Mouse (Mus musculus) intestine, embryonic 14.5 days (tissue): Measurements from ENCODE around the gene Mgst2. TPM values are rescaled to one million over a fixed set of nuclear protein-coding genes. Genes with fewer than 3 reads are reported as not detected.

ENCODE experiments used
- ATAC-seq: fragments of 200-750 bp; cut with Nextera tagmentation; replicated peaks from 2 replicates; pipeline ENCODE4 v1.8.0; 2017; ENCODE audit warnings: low read depth, moderate number of reproducible peaks, moderate TSS enrichment, moderate library complexity; ENCODE audit not compliant: low FRiP score, low TSS enrichment
- DNase-seq: peaks from one replicate; pipeline ENCODE4 v3.0.0-alpha.2; 2018; ENCODE audit warnings: low spot score
- H3K27ac ChIP-seq: fragments of 300-500 bp; sonication (generic); 2 replicates; pipeline ENCODE4 v1.5.1; 2014; ENCODE audit warnings: low read depth, mild to moderate bottlenecking, control low read depth
- H3K27me3 ChIP-seq: fragments of 300-500 bp; sonication (generic); replicated peaks from 2 replicates; pipeline ENCODE4 v1.6.1; 2014; ENCODE audit warnings: low read length, control low read depth; ENCODE audit not compliant: control insufficient read depth, insufficient read depth
- H3K36me3 ChIP-seq: fragments of 300-500 bp; sonication (generic); 2 replicates; pipeline ENCODE4 v1.6.1; 2014; ENCODE audit warnings: low read length, control low read depth; ENCODE audit not compliant: control insufficient read depth, insufficient read depth
- H3K4me1 ChIP-seq: fragments of 300-500 bp; sonication (generic); replicated peaks from 2 replicates; pipeline ENCODE4 v1.6.1; 2014; ENCODE audit warnings: low read length, control low read depth, mixed read lengths; ENCODE audit not compliant: control insufficient read depth, insufficient read depth
- H3K4me2 ChIP-seq: fragments of 300-500 bp; sonication (generic); 2 replicates; pipeline ENCODE4 v1.6.1; 2014; ENCODE audit warnings: low read length
- H3K4me3 ChIP-seq: fragments of 300-500 bp; sonication (generic); 2 replicates; pipeline ENCODE4 v1.5.1; 2014; ENCODE audit warnings: low read depth, low read length, control low read depth, mixed read lengths
- H3K9ac ChIP-seq: fragments of 300-500 bp; sonication (generic); 2 replicates; pipeline ENCODE4 v1.6.1; 2014; ENCODE audit warnings: mild to moderate bottlenecking, low read length
- H3K9me3 ChIP-seq: fragments of 300-500 bp; sonication (generic); 2 replicates; pipeline ENCODE4 v1.6.1; 2016; ENCODE audit warnings: low read length, control low read depth; ENCODE audit not compliant: control insufficient read depth
- WGBS: fragments of 180-500 bp; shearing (Covaris S2); extraction: QIAGEN DNeasy Blood & Tissue Kit; methylation state at CpG from one replicate; pipeline ENCODE4 v1.1.7; 2014; 5-methylcytosine and 5-hydroxymethylcytosine counted together
- polyA plus RNA-seq: library from polyadenylated mRNA; unstranded; fragments of >200 nt; fragmentation: Nextera tagmentation; extraction: Ambion mirVana; gene quantifications from 2 replicates; pipeline ENCODE4 v1.2.1, GENCODE M21; 2014

Mgst2 gene
- polyA plus RNA-seq, result 13.8 and 15.5 TPM in 2 replicates

DNA sequence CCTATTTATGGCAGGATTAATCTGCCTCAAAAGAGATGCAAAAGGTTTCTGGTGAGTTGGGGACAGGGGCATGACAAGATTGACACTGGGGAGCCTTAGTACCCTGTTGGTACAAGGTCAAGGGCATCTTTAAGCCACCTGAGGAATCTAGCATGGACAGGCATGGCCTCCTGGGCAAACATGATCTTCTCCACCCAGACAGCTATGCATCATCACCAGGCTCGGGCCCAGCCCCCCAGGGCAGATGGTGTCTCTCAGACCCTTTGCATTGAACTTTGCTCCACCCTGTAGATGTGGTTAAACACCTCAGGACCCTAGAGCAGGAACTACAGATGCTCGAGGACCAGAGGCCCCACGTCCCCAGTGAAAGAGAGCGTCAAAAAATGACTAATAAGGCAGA is at the start of gene Mgst2:
Gene Mgst2, plus strand, starts transcription at position 301 of the 400 bp plus-strand sequence.
- H3K4me1 ChIP-seq, result peaks cover 11% of the 10 kb centered on the region
- H3K4me2 ChIP-seq, result no peak within 1 kb of the TSS
- no peaks in the 10 kb centered on the region for H3K9me3 ChIP-seq
- no peak for ATAC-seq
- no peak within 1 kb of the TSS for H3K4me3 ChIP-seq
- no peak within 1 kb of the TSS for H3K9ac ChIP-seq
- 0 out of 2 replicates have a peak within 1 kb of the TSS, but pooled peaks have one; percentile 1 for H3K27ac ChIP-seq
- no peak for DNase-seq
- no peaks in the 10 kb centered on the region for H3K36me3 ChIP-seq
- no peaks in the 10 kb centered on the region for H3K27me3 ChIP-seq
- 54% methylated on average over 4 of the region's 4 CpGs for WGBS

DNA sequence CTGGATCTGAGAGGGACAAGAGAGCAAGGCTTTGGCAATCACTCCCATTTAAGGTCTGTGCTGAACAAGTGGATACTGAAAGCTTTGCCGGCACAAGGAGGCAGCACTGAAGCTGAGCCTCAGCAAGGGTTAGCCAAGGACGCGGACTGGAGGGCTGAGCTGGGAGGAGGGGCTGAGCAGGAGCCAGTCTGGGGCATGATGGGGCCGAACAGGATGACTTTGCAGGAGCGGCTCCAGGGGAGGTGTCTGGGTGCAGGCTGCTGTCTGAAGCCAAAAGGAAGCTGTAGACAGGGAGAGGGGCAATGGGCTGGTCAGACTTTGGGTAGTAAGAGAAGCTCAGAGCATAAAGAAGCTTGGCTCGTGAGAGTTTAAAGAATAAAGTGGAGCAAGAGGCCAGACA is 48.2 kb upstream of the Mgst2 start:
- Histone ChIP-seq H3K9ac (no peak overlapping the region), H3K36me3 (no peaks in the 10 kb centered on the region), H3K27me3 (no peaks in the 10 kb centered on the region), H3K4me2 (no peak overlapping the region), H3K4me3 (no peak overlapping the region), H3K27ac (no peak overlapping the region), H3K4me1 (no peaks in the 10 kb centered on the region), H3K9me3 (no peaks in the 10 kb centered on the region)
- DNase-seq (peak; percentile 66), ATAC-seq (no peak)
- WGBS, result 4% methylated on average over 6 of the region's 6 CpGs

DNA sequence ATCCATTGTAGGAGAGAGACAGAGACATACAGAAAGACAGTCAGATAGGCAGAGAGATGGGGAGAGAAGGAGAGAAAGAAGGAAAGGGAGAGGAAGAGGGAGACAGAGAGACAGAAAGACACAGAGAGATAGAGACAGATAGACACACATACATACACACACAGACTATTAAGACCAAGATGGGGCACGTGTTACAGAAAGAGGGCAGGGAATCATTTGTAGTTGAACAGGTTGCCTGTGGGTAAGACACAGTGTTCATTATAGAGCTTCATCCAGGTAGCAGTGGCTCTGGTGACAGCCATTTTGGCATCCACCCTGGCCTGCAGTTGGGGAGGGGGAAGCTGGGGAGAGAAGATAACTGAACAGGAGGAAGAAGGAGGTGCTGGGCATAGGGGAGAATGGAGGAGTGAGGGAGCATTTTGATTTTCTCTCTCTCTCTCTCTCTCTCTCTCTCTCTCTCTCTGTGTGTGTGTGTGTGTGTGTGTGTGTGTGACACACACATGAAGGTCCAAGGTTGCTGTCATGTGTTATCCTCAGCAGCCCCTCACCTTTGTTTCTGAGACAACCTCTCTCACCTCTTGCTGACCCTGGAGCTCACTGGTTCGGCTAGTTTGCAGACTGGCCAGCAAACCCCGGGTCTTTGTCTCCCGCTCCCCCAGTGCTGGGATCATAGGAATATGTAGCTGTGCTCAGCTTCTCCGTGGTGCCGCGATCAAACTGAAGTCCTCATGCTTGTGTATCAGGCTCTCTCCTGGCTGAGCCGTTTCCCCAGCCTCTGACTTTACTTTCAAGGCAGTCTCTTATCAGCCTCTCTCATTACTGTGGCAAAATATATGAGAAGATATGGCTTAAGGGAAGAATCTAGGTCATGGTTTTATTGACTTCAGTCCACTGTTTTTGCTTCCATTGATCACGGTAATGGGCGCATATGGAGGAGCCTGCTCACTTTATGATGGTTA is 47.5 kb upstream of the Mgst2 start:
- Histone ChIP-seq H3K9me3 (no peaks in the 10 kb centered on the region), H3K4me3 (no peak overlapping the region), H3K4me1 (no peaks in the 10 kb centered on the region), H3K9ac (no peak overlapping the region), H3K4me2 (no peak overlapping the region), H3K27ac (no peak overlapping the region), H3K36me3 (no peaks in the 10 kb centered on the region), H3K27me3 (no peaks in the 10 kb centered on the region)
- ATAC-seq (no peak), DNase-seq (no peak)
- 72% methylated on average over 10 of the region's 10 CpGs for WGBS

DNA sequence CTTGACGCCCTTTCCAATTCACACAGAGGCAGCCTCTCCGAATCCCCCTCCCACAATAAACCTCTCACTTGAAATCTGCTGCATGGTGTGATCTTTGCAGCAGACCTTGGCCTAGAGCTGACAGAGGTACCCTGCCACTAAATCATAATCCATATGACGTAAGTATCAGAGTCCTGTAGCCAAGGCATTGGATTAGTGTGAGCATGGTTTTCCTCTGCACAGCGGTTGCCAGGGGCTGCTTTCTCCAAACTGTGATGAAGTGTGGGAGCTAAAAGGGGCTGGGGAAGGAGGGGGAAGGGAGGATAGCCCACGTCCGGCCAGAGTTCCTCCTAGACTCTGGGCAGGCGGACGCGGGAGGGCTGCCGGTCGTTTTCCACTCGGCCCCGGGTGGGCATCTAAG is 45.9 kb upstream of the Mgst2 start:
- ATAC-seq (no peak), DNase-seq (no peak)
- H3K9me3 ChIP-seq, result no peaks in the 10 kb centered on the region
- H3K4me2 ChIP-seq, result no peak overlapping the region
- no peak overlapping the region for H3K4me3 ChIP-seq
- H3K36me3 ChIP-seq, result no peaks in the 10 kb centered on the region
- H3K27ac ChIP-seq, result no peak overlapping the region
- H3K9ac ChIP-seq, result no peak overlapping the region
- no peaks in the 10 kb centered on the region for H3K27me3 ChIP-seq
- H3K4me1 ChIP-seq, result no peaks in the 10 kb centered on the region
- 74% methylated on average over 13 of the region's 13 CpGs for WGBS

DNA sequence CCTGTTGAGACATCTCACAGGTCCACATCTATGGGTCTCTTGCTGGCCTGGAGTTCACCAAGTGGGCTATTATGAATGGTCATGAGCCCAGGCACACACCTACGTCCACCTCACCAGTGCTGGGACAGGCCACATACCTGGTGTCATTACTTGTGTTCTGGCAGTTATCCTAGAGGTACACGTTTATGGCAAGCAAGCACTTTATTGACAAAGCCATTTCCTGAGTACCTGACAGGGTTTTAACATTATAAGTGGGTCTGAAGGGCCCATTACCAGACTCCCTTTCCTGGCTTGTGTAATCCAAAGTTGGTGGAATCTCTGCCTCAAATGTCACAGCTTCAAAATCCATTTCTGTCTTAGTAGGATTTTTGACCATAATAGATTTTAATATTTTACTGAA is 36.2 kb upstream of the Mgst2 start:
- Histone ChIP-seq H3K4me1 (peaks cover 4% of the 10 kb centered on the region), H3K9ac (no peak overlapping the region), H3K36me3 (no peaks in the 10 kb centered on the region), H3K4me2 (no peak overlapping the region), H3K9me3 (no peaks in the 10 kb centered on the region), H3K27me3 (no peaks in the 10 kb centered on the region), H3K27ac (no peak overlapping the region), H3K4me3 (no peak overlapping the region)
- 44% methylated on average over 2 of the region's 2 CpGs for whole genome bisulfite sequencing
- DNase-seq (no peak), ATAC-seq (no peak)

DNA sequence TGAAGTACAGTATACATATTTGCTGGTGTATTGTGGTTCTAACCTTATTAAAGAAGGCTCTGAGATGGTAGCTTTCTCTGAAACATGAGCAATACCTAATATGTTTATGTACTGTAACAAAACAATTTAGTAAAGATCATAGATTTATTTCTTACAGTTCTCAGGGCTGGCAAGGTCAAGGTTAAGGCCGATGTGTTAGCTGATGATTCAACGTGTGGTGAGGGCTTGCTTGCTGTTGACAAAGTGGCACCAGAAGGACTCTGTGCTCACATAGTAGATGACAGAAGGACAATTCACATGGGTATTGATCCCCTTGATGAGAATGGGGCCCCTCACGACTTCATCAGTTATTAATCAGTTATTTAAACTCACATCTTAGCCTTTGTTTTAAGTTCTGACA is 32.4 kb upstream of the Mgst2 start:
- 71% methylated on average over 3 of the region's 3 CpGs for WGBS
- Histone ChIP-seq H3K27me3 (no peaks in the 10 kb centered on the region), H3K4me1 (peaks cover 6% of the 10 kb centered on the region), H3K27ac (no peak overlapping the region), H3K36me3 (no peaks in the 10 kb centered on the region), H3K4me2 (no peak overlapping the region), H3K4me3 (no peak overlapping the region), H3K9ac (no peak overlapping the region), H3K9me3 (peaks cover 3% of the 10 kb centered on the region; the same call in 1 of the 2 replicates)
- DNase-seq (no peak), ATAC-seq (no peak)

DNA sequence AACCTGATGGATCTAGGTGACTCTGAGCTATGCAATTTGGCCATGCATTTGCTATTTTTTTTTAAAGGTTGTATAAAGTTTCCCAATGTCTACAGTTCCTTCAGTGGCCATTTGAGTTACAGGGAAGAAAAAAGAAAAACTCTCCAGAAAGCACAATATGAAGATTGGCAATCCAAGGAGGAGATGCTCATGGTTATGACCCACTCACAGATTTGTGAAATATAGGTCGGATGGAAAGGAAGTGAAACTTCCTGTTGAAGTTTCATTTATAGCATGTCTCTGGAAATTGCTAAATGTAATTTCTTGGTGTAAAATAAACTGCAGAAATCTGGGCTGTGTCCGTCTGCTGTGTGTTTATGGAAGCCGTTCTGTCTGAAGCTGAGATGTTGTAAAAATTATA is 31.2 kb upstream of the Mgst2 start:
- WGBS, result 26% methylated on average over 3 of the region's 3 CpGs
- no peak for DNase-seq
- 0 out of 2 replicates have a peak overlapping the region, but pooled peaks have one; percentile 7 for H3K27ac ChIP-seq

DNA sequence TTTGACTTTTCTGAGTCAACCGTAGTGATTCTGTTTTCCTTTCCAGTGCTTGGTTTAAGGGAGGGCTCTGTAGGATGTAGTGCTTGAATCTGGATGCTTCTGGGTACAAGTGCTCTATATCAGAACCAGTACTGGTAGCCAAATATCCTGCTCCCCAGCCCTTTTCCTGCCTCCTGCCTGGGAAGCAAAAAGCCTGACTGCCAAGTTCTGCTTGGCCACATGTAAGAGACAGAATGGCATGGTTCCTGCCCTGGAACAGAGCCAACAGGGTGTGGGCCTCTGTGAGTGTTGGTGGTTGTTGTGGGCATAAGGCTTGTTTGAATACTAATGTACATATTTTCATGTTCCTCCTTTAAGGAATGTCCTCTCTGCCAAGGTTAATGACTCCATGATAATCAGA is 29.4 kb upstream of the Mgst2 start:
- Histone ChIP-seq H3K36me3 (no peaks in the 10 kb centered on the region), H3K4me2 (no peak overlapping the region), H3K4me1 (peaks cover 6% of the 10 kb centered on the region), H3K9ac (no peak overlapping the region), H3K27me3 (no peaks in the 10 kb centered on the region), H3K9me3 (peaks cover 3% of the 10 kb centered on the region; the same call in 1 of the 2 replicates), H3K27ac (no peak overlapping the region), H3K4me3 (no peak overlapping the region)
- WGBS, result 100% methylated on average over 1 of the region's 1 CpGs
- DNase-seq (no peak), ATAC-seq (no peak)

More for the DNA sequence above, 31.2 kb upstream of the Mgst2 start:
- no peak overlapping the region for H3K9ac ChIP-seq
- H3K9me3 ChIP-seq, result peaks cover 3% of the 10 kb centered on the region; the same call in 1 of the 2 replicates
- H3K36me3 ChIP-seq, result no peaks in the 10 kb centered on the region
- H3K27me3 ChIP-seq, result no peaks in the 10 kb centered on the region
- H3K4me1 ChIP-seq, result peaks cover 6% of the 10 kb centered on the region
- H3K4me3 ChIP-seq, result no peak overlapping the region
- no peak for ATAC-seq
- H3K4me2 ChIP-seq, result no peak overlapping the region
